Mouse (Mus musculus) olfactory bulb, adult 2 months (tissue): ENCODE measurements around the gene Anxa8. TPM values are rescaled to one million over a fixed set of nuclear protein-coding genes. Genes with fewer than 3 reads are reported as not detected.

Experiments used
- H3K27ac ChIP-seq: fragments of 200-500 bp; 2 replicates; pipeline ENCODE4 v1.5.1; 2012; ENCODE audit warnings: low read depth, low read length; ENCODE audit not compliant: insufficient read depth
- H3K4me1 ChIP-seq: fragments of 200-500 bp; 2 replicates; pipeline ENCODE4 v1.6.1; 2012; ENCODE audit warnings: low read length; ENCODE audit not compliant: control insufficient read depth, insufficient read depth
- H3K4me3 ChIP-seq: fragments of 200-500 bp; 2 replicates; pipeline ENCODE4 v1.5.1; 2012; ENCODE audit warnings: mild to moderate bottlenecking, low read depth, low read length, moderate library complexity; ENCODE audit not compliant: insufficient read depth
- CTCF ChIP-seq: fragments of 200-500 bp; IDR thresholded peaks from 2 replicates; pipeline ENCODE4 v1.5.1; 2012; ENCODE audit warnings: low read depth, mild to moderate bottlenecking, low read length, moderate library complexity; ENCODE audit not compliant: insufficient read depth
- POLR2A ChIP-seq: fragments of 200-500 bp; IDR thresholded peaks from 2 replicates; pipeline ENCODE4 v1.6.1; 2012; ENCODE audit warnings: mild to moderate bottlenecking, low read depth, low read length, moderate library complexity; ENCODE audit not compliant: insufficient read depth
- WGBS: fragments of 180-500 bp; shearing (Covaris S2); methylation state at CpG from one replicate; pipeline ENCODE4 v1.1.7; 2018; 5-methylcytosine and 5-hydroxymethylcytosine counted together
- polyA plus RNA-seq: library from polyadenylated mRNA; stranded (reverse); fragments of >200 nt; gene quantifications from 2 replicates; pipeline ENCODE4 v1.2.4, GENCODE M21; 2012; ENCODE audit warnings: low replicate concordance; ENCODE audit not compliant: missing spikeins, insufficient read depth, insufficient read length

Gene Anxa8
- polyA plus RNA-seq = not detected in 2 replicates

DNA sequence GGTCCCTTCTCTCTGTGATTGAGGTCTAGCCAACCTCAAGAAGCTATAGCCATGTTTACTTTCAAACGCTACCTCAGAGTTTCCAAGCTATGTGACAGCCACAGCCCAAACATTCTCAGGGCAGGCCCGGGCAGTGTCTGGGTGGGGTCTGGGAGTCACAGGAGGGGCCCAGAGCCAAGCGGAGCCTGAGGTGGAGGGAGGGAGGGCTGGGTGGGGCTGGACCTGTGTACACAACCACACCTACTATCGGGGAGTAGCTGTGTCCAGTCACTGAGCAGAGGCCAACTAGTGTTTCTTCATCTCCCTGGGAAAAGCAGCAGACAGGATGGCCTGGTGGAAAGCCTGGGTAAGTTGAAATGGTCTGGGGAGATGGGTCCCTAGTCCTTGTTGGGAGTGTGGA lies at the start of gene Anxa8:
Anxa8 (plus strand) TSS at position 251 of the 400 bp plus-strand sequence.
- 77% methylated on average over 4 of the region's 4 CpGs for WGBS
- H3K4me3 ChIP-seq = no peak within 1 kb of the TSS
- TF ChIP-seq POLR2A = no peak
- no peak for TF ChIP-seq CTCF
- no peak within 1 kb of the TSS for H3K27ac ChIP-seq
- no peaks in the 10 kb centered on the region for H3K4me1 ChIP-seq

DNA sequence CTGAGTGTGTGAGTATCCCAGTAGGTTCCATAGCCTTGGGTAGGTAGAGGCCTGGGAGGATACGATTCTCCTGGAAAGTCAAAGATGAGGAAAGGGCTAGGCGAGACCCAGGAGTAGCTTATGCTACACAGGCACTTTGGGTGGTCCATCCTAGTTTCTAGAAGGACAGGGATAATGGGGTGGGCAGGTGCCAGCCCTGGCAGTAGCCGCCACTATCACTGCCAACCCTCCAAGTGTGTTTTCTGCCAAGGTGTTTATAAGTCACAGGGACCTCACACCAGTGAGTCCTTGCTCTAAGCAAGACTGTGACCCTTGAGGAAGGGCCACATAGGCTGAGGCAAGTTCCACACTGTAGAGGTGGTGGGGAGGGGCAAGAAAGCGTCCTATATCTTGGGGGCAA lies 44.5 kb upstream of the Anxa8 start:
- H3K4me1 ChIP-seq = no peaks in the 10 kb centered on the region
- 92% methylated on average over 4 of the region's 4 CpGs for WGBS
- TF ChIP-seq CTCF (no peak), POLR2A (no peak)

DNA sequence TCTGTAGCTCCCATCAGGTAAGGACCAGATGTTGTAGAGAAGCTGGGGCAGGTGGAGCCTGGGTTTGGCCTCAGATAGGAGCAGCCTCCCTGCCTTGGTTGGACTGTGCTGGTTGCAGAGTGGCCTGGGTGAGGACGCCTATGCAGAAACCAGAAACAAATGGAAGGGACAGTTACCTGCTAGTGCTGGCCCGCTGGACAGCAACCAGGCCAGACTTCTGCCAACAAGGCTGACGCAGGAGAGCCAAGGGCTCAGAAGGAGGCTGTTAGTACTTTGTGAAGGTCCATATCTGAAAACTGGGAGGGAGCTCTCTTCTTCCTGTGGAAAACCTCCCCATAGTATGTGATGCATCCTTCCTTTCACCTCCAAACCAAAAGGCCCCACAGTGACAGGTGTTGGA lies 42.4 kb upstream of the Anxa8 start:
- TF ChIP-seq POLR2A (no peak), CTCF (no peak)
- WGBS = 88% methylated on average over 3 of the region's 3 CpGs
- no peaks in the 10 kb centered on the region for H3K4me1 ChIP-seq
- H3K27ac ChIP-seq = no peak overlapping the region
- no peak overlapping the region for H3K4me3 ChIP-seq

More for the DNA sequence above, 44.5 kb upstream of the Anxa8 start:
- Histone ChIP-seq H3K27ac (no peak overlapping the region), H3K4me3 (no peak overlapping the region)

- TF ChIP-seq CTCF = no peak
- TF ChIP-seq POLR2A = no peak
- Histone ChIP-seq H3K4me3 (no peak overlapping the region), H3K4me1 (no peaks in the 10 kb centered on the region), H3K27ac (no peak overlapping the region)
- 59% methylated on average over 5 of the region's 5 CpGs for WGBS
These were observed 35.5 kb upstream of the Anxa8 start for GRCm38 (mm10) chr14:34050101-34050779.

DNA sequence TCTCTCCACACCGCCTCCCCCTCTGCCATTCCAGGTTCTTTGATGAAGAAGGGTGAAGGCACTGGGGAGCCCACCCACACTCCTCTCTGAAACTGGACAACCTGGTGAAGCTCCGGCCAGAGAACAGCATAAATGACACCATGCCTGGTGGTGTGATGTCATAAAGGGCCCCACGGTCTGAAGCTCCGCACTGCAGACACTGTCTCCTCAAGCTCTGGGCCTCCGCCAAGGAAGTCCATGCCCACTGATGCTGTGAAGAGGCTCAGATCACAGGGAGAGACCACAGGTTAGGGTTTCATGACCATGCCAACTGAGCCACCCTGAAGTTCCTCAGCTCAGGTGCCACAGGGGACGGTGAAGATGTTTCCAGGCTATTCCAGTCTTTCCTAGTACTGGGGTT lies 33.3 kb upstream of the Anxa8 start, which contains the start of gene Antxrl:
Antxrl (plus strand) TSS at position 192 of the 400 bp plus-strand sequence.
- H3K27ac ChIP-seq = no peak within 1 kb of the TSS
- no peaks in the 10 kb centered on the region for H3K4me1 ChIP-seq
- 93% methylated on average over 6 of the region's 6 CpGs for WGBS
- no peak within 1 kb of the TSS for H3K4me3 ChIP-seq
- TF ChIP-seq CTCF (no peak), POLR2A (no peak)

GRCm38 (mm10) chr14:34071665-34072064 lies 14.1 kb upstream of the Anxa8 start:
- 76% methylated on average over 6 of the region's 6 CpGs for WGBS
- Histone ChIP-seq H3K4me3 (no peak overlapping the region), H3K27ac (no peak overlapping the region), H3K4me1 (no peaks in the 10 kb centered on the region)
- TF ChIP-seq POLR2A (no peak), CTCF (no peak)

GRCm38 (mm10) chr14:34075346-34075745 lies 10.4 kb upstream of the Anxa8 start:
- 60% methylated on average over 4 of the region's 4 CpGs for WGBS
- TF ChIP-seq CTCF (no peak), POLR2A (no peak)
- Histone ChIP-seq H3K4me3 (no peak overlapping the region), H3K4me1 (no peaks in the 10 kb centered on the region), H3K27ac (no peak overlapping the region)

DNA sequence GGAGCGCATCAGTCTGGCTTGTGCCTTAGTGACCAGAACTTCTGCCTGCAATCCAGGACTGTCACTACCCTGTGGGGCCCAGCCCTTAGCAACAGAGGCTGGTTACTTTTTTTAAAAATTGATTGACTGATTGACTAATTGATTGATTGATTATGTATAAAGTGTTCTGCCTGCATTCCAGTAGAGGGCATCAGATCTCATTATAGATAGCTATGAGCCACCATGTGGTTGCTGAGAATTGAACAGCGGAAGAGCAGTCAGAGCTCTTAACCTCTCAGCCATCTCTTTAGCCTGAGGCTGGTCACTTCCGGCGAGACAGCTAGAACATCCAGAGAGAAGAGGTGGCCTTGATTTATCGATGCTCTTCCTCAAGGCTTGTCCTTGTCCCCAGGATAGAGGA lies 8.6 kb upstream of the Anxa8 start:
- Histone ChIP-seq H3K27ac (no peak overlapping the region), H3K4me3 (no peak overlapping the region), H3K4me1 (no peaks in the 10 kb centered on the region)
- WGBS = 74% methylated on average over 5 of the region's 5 CpGs
- TF ChIP-seq POLR2A = no peak
- no peak for TF ChIP-seq CTCF

GRCm38 (mm10) chr14:34078293-34078692 lies 7.5 kb upstream of the Anxa8 start:
- H3K4me1 ChIP-seq = no peaks in the 10 kb centered on the region
- no peak overlapping the region for H3K4me3 ChIP-seq
- H3K27ac ChIP-seq = no peak overlapping the region
- TF ChIP-seq CTCF = no peak
- no peak for TF ChIP-seq POLR2A
- WGBS = 88% methylated on average over 4 of the region's 4 CpGs
